Mouse (Mus musculus) spleen, adult 2 months (tissue): ENCODE results near the gene Arl4c.

Experiments
- CTCF ChIP-seq: fragments of 200-500 bp; IDR thresholded peaks from 2 replicates; pipeline ENCODE4 v1.5.1; 2011; ENCODE audit warnings: mild to moderate bottlenecking, inconsistent platforms; ENCODE audit not compliant: insufficient read depth, insufficient read length, insufficient replicate concordance; ENCODE audit errors: extremely low read depth
- POLR2A ChIP-seq: fragments of 200-500 bp; IDR thresholded peaks from 2 replicates; pipeline ENCODE4 v1.6.1; 2011; ENCODE audit warnings: low read depth, low read length, inconsistent platforms

- TF ChIP-seq CTCF, result no peak
- TF ChIP-seq POLR2A, result no peak
These were observed 6.2 kb upstream of the Arl4c start for GRCm38 (mm10) chr1:88708191-88708590.
